Mouse (Mus musculus) cortical plate, adult 2 months (tissue): ENCODE data around the gene Cwc25. TPM values are rescaled to one million over a fixed set of nuclear protein-coding genes. Genes with fewer than 3 reads are reported as not detected.

Experiments
- H3K27ac ChIP-seq: fragments of 200-500 bp; 2 replicates; pipeline ENCODE4 v1.5.1; 2012; ENCODE audit warnings: low read length, control low read depth, inconsistent platforms; ENCODE audit not compliant: insufficient read depth
- H3K4me1 ChIP-seq: fragments of 200-500 bp; 2 replicates; pipeline ENCODE4 v1.6.1; 2011; ENCODE audit warnings: low read length; ENCODE audit not compliant: control insufficient read depth, insufficient read depth
- H3K4me3 ChIP-seq: fragments of 200-500 bp; 2 replicates; pipeline ENCODE4 v1.5.1; 2011; ENCODE audit warnings: mild to moderate bottlenecking, low read length, control low read depth; ENCODE audit not compliant: insufficient read depth
- CTCF ChIP-seq: fragments of 200-500 bp; IDR thresholded peaks from 2 replicates; pipeline ENCODE4 v1.5.1; 2011; ENCODE audit warnings: mild to moderate bottlenecking, control low read depth, low read length; ENCODE audit not compliant: insufficient read depth; ENCODE audit errors: extremely low read depth
- POLR2A ChIP-seq: fragments of 200-500 bp; IDR thresholded peaks from 2 replicates; pipeline ENCODE4 v1.6.1; 2011; ENCODE audit warnings: mild to moderate bottlenecking, low read length, control low read depth; ENCODE audit not compliant: insufficient read depth; ENCODE audit errors: extremely low read depth
- polyA plus RNA-seq: library from polyadenylated mRNA; depleted of rRNA; stranded (reverse); fragments of >200 nt; gene quantifications from 2 replicates; pipeline ENCODE4 v1.2.3, GENCODE M21; 2012

Gene Cwc25
- polyA plus RNA-seq, 1 experiment, result 16.4 TPM

GRCm38 (mm10) chr11:97758125-97758524 is 8.2 kb downstream of the Cwc25 start:
- no peak for TF ChIP-seq CTCF
- TF ChIP-seq POLR2A, result no peak
- 0 out of 2 replicates have a peak, but pooled peaks cover 2% of the 10 kb centered on the region for H3K4me1 ChIP-seq
- H3K27ac ChIP-seq, result no peak overlapping the region
- H3K4me3 ChIP-seq, result no peak overlapping the region

GRCm38 (mm10) chr11:97753277-97753676 is 13.1 kb downstream of the Cwc25 start:
- no peak overlapping the region for H3K4me3 ChIP-seq
- 0 out of 2 replicates have a peak, but pooled peaks cover 2% of the 10 kb centered on the region for H3K4me1 ChIP-seq
- H3K27ac ChIP-seq, result peak overlapping the region; percentile 93
- 0 out of 2 replicates have a peak, but pooled peaks have one; percentile 19 for TF ChIP-seq POLR2A
- TF ChIP-seq CTCF, result no peak

- Histone ChIP-seq H3K27ac (no peak overlapping the region), H3K4me1 (0 out of 2 replicates have a peak, but pooled peaks cover under 1% of the 10 kb centered on the region), H3K4me3 (no peak overlapping the region)
- TF ChIP-seq POLR2A, result no peak
- TF ChIP-seq CTCF, result no peak
Observed at GRCm38 (mm10) chr11:97748496-97748895, 17.9 kb downstream of the Cwc25 start.

GRCm38 (mm10) chr11:97747773-97748172 is 18.6 kb downstream of the Cwc25 start:
- peaks cover 4% of the 10 kb centered on the region for H3K4me1 ChIP-seq
- H3K4me3 ChIP-seq, result no peak overlapping the region
- no peak overlapping the region for H3K27ac ChIP-seq
- TF ChIP-seq POLR2A (no peak), CTCF (no peak)

- no peak overlapping the region for H3K27ac ChIP-seq
Observed at GRCm38 (mm10) chr11:97745331-97745721, 21.0 kb downstream of the Cwc25 start.

DNA sequence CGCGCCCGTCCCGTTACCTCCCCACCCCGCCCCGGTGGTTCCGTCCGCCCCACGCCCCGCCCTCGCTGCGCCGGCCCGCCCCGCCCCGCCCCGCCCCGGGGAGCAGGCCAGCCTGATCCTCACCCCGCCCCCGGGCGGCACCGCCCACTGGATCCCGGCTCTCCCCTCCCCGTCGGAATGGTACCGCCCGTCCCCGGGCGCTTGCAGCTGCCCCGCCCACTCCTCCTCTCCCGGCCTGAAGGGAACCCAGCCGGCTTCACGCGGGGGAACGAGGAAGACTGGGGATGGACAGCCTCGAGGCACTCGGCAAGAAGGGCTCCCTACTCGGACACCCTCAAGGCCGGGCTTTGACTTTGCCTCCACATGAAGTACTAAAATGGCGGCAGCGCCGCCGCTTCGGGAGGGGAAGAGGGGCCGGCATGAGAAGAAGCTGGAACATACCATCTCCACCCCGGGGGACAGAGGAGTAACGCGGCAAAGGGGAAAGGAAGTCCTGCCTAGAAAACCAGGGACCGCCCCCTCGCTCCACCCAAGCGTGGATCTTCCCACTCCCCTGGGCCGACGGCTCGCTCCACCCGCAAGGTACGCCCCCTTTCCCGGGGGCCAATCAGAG is 21.5 kb downstream of the Cwc25 start:
- Histone ChIP-seq H3K4me1 (peaks cover 9% of the 10 kb centered on the region), H3K27ac (peak overlapping the region; percentile 99)
- no peak for TF ChIP-seq CTCF
- 0 out of 2 replicates have a peak, but pooled peaks have one; percentile 11 for TF ChIP-seq POLR2A

More at GRCm38 (mm10) chr11:97745331-97745721, 21.0 kb downstream of the Cwc25 start:
- Histone ChIP-seq H3K4me3 (peak overlapping the region; percentile 98; the same call in 1 of the 2 replicates), H3K4me1 (peaks cover 6% of the 10 kb centered on the region)
- no peak for TF ChIP-seq CTCF
- no peak for TF ChIP-seq POLR2A

DNA sequence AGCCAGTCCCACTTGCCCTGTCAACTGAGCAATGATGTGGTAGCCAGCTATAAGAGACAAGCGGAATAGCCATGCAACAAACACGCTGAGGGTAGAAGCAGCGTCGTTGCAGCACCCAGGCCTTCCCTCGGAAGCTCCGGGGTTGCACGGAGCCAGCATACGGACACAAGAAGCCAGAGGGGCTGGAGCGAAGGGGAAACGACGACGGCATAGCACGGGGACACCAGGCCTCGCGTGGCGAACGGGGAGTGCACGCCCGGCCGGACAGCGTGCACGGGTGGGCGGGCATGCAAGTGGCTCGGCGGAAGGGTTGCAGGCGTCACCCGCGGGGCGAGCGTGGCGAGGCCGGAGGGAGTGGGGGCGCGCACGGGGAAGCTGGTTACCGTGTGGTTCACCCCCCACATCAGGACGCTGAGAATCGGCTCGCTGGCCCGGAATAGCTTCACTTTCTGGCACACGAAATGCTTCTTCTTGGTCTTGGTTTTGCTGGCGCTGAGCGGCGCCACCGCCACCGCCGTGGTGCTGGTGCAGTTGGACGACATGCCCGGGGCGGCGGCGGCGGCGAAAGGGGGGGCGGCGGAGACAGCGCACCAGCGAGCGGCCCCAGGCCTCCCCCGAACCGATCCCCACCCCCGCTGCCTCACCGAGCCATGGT is 22.2 kb downstream of the Cwc25 start, which contains the start of gene Pip4k2b:
Gene Pip4k2b (minus strand): TSS at position 642 of the 655 bp plus-strand sequence.
- no peak for TF ChIP-seq POLR2A
- TF ChIP-seq CTCF, result no peak
- H3K27ac ChIP-seq, result peak within 1 kb of the TSS; percentile 99
- peaks cover 9% of the 10 kb centered on the region for H3K4me1 ChIP-seq
- H3K4me3 ChIP-seq, result peak within 1 kb of the TSS; percentile 98

More for the DNA sequence above, 21.5 kb downstream of the Cwc25 start:
- peak overlapping the region; percentile 98 for H3K4me3 ChIP-seq

GRCm38 (mm10) chr11:97743423-97743822 is 22.9 kb downstream of the Cwc25 start:
- H3K4me1 ChIP-seq, result peaks cover 9% of the 10 kb centered on the region
- TF ChIP-seq POLR2A (no peak), CTCF (no peak)
- no peak overlapping the region for H3K27ac ChIP-seq
- H3K4me3 ChIP-seq, result peak overlapping the region; percentile 98

DNA sequence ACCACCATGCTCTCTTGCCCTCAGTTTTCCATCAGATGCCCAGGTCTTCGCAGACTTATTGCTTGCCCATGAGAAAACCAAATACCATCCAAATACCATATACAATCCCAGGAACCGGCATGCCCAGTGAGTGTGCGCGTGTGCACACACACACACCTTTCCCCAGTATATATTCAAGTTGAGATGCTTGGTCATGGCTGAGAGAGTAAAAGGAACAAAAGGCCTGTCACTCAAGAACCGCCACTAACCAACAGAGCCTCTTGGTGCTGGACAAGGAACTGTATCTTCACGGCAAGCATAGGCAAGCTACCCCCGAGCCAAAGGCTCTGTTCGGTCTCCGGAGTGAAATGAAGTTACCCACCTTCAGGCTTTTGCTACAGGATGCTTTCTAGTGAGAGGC is 23.8 kb downstream of the Cwc25 start:
- Histone ChIP-seq H3K4me3 (peak overlapping the region; percentile 98), H3K27ac (no peak overlapping the region), H3K4me1 (peaks cover 9% of the 10 kb centered on the region)
- TF ChIP-seq CTCF, result no peak
- no peak for TF ChIP-seq POLR2A

DNA sequence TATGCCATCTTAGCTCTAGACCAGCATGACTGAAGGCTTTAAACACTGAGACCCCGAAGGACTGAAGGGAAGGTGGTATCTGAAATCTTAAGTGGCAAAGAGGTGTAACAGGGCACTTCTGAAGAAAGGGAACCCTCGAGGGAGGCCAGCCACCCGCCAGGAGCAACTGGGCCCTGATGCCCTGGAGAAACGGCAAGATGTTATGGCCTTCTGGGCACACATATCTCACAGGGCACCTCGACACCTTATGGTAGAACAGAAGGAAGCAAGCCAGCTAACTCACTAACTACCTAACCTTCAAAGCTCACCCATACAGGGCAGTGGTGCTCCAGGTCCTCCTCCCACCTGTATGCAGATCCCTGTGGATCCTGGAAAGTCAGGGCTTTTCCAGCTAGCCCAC is 24.2 kb downstream of the Cwc25 start:
- H3K4me1 ChIP-seq, result peaks cover 9% of the 10 kb centered on the region
- no peak overlapping the region for H3K4me3 ChIP-seq
- no peak overlapping the region for H3K27ac ChIP-seq
- no peak for TF ChIP-seq CTCF
- TF ChIP-seq POLR2A, result no peak

DNA sequence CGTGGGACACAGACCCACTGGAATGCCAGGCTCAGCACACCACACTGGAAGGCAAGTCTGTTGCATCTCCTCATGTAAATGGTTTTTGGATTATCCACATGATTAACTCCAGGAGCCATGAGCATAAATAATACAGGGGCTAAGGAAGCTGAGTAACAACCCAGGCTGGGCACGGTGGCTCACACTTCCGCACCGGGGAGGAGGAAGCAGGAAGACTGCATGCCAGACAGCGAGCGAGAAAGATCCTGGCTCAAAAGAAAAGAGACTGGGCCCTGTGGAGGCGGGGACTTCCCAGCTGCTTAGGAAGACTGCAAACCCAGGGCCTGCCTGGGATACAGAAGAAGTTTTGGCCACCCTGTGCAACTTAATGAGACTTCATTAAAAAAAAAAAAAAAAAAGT is 26.2 kb downstream of the Cwc25 start:
- Histone ChIP-seq H3K27ac (no peak overlapping the region), H3K4me3 (no peak overlapping the region), H3K4me1 (peaks cover 11% of the 10 kb centered on the region)
- no peak for TF ChIP-seq POLR2A
- TF ChIP-seq CTCF, result no peak
